Mouse (Mus musculus) kidney, adult 2 months (tissue): ENCODE results near the gene Mthfd2l. TPM values are rescaled to one million over a fixed set of nuclear protein-coding genes. Genes with fewer than 3 reads are reported as not detected.
A peak's percentile ranks its signal among the peaks of the same experiment; 100 is the strongest.

Source experiments
- DNase-seq: peaks from one replicate; pipeline ENCODE4 v3.0.0; 2021
- H3K27ac ChIP-seq: fragments of 200-500 bp; 2 replicates; pipeline ENCODE4 v1.5.1; 2012; ENCODE audit warnings: low read depth, low read length, control low read depth, inconsistent platforms; ENCODE audit not compliant: insufficient read depth
- H3K27me3 ChIP-seq: fragments of 200-500 bp; replicated peaks from 2 replicates; pipeline ENCODE4 v1.6.1; 2012; ENCODE audit warnings: mild to moderate bottlenecking, moderate library complexity, low read length, inconsistent platforms; ENCODE audit not compliant: control insufficient read depth, insufficient read depth
- H3K36me3 ChIP-seq: fragments of 200-500 bp; 2 replicates; pipeline ENCODE4 v1.6.1; 2012; ENCODE audit warnings: mild to moderate bottlenecking, moderate library complexity, low read length, inconsistent platforms; ENCODE audit not compliant: control insufficient read depth, insufficient read depth
- H3K4me1 ChIP-seq: fragments of 200-500 bp; 2 replicates; pipeline ENCODE4 v1.6.1; 2011; ENCODE audit warnings: low read length; ENCODE audit not compliant: control insufficient read depth, insufficient read depth
- H3K4me3 ChIP-seq: fragments of 200-500 bp; 2 replicates; pipeline ENCODE4 v1.5.1; 2011; ENCODE audit warnings: mild to moderate bottlenecking, low read depth, low read length, control low read depth; ENCODE audit not compliant: insufficient read depth
- CTCF ChIP-seq: fragments of 200-500 bp; conservative IDR thresholded peaks from 2 replicates; pipeline ENCODE4 v1.5.1; 2011; ENCODE audit warnings: low read depth, mild to moderate bottlenecking, control low read depth, low read length, moderate library complexity, mixed read lengths; ENCODE audit not compliant: insufficient read depth, insufficient read length
- POLR2A ChIP-seq: fragments of 200-500 bp; IDR thresholded peaks from one replicate; pipeline ENCODE4 v1.6.1; 2011; ENCODE audit warnings: low read depth, low read length, control low read depth
- WGBS: fragments of 180-500 bp; shearing (Covaris S2); methylation state at CpG from one replicate; pipeline ENCODE4 v1.1.7; 2018; 5-methylcytosine and 5-hydroxymethylcytosine counted together
- polyA plus RNA-seq: library from polyadenylated mRNA; depleted of rRNA; stranded (reverse); fragments of >200 nt; gene quantifications from 2 replicates; pipeline ENCODE4 v1.2.3, GENCODE M21; 2012

Mthfd2l gene
- polyA plus RNA-seq, 1 experiment: 23.4 TPM

- Histone ChIP-seq H3K27me3 (no peaks in the 10 kb centered on the region), H3K4me1 (no peaks in the 10 kb centered on the region), H3K27ac (no peak overlapping the region), H3K4me3 (no peak overlapping the region), H3K36me3 (no peaks in the 10 kb centered on the region)
- TF ChIP-seq CTCF (peak; percentile 33; the same call in 1 of the 2 replicates), POLR2A (no peak)
- 26% methylated on average over 2 of the region's 2 CpGs for WGBS
- DNase-seq: peak; percentile 78
Observed at GRCm38 (mm10) chr5:90951475-90951874, 20.6 kb downstream of the Mthfd2l start.

DNA sequence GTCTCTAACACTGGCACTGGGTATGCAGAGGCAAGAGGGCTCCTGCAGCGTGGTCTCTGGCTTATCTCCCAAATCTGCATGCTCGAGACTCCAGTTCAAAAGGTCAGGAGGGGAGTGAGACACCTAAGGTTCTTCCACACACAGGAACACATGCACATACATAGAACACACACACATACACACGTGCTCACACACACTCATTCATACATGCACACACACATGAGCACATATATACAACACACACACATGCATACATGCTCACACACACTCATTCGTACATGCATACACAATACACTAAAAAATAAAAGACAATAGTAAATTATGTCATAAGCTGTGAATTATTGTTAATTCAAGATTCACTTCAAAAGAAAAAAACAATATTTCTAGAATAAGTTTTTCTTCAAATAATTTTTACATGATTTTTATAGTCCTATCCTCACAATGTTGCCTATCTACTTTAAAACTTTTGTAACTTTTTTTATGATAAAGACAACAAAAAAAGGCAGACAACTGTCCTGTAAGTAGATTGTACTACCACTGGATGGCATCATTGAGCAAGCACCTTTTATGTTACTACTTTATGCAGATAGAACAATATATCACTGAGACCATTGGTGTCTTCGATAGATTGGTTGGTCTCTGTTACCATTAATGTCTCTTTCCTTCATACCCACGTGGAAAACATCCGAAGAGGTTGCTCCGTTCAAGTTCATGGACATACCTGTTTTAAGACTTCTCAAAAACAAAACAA lies 22.0 kb downstream of the Mthfd2l start:
- Histone ChIP-seq H3K27ac (no peak overlapping the region), H3K36me3 (no peaks in the 10 kb centered on the region), H3K27me3 (no peaks in the 10 kb centered on the region), H3K4me3 (no peak overlapping the region), H3K4me1 (no peaks in the 10 kb centered on the region)
- 79% methylated on average over 8 of the region's 8 CpGs for WGBS
- 0 out of 2 replicates have a peak, but pooled peaks have one; percentile 13 for TF ChIP-seq CTCF
- TF ChIP-seq POLR2A: no peak
- DNase-seq: no peak

GRCm38 (mm10) chr5:90964316-90964715 lies 33.4 kb downstream of the Mthfd2l start:
- Histone ChIP-seq H3K27ac (no peak overlapping the region), H3K4me1 (no peaks in the 10 kb centered on the region), H3K27me3 (no peaks in the 10 kb centered on the region), H3K4me3 (no peak overlapping the region), H3K36me3 (no peaks in the 10 kb centered on the region)
- TF ChIP-seq POLR2A (no peak), CTCF (peak; percentile 83)
- 75% methylated on average over 4 of the region's 4 CpGs for WGBS
- DNase-seq: peak; percentile 19

DNA sequence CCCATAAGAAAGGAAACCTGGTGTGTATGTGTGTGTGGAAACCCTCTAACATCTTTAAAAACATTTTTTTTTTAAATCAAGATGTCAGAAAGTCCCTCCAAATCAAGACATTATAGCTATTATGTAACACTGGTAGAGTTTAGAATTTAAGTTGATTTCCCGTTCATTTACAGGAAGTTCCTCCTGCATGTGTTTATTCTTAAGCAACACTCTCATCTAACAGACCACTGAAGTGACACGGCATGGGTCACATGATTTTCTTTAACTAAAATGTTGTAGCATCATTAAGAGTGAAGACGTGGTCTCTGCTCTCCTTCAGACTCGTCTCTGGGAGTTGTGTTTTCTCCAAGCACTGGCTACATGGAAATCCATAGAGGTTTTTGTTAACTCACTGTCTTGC lies 33.8 kb downstream of the Mthfd2l start:
- DNase-seq: no peak
- Histone ChIP-seq H3K27ac (no peak overlapping the region), H3K4me1 (no peaks in the 10 kb centered on the region), H3K36me3 (no peaks in the 10 kb centered on the region), H3K27me3 (no peaks in the 10 kb centered on the region), H3K4me3 (no peak overlapping the region)
- 84% methylated on average over 4 of the region's 4 CpGs for WGBS
- no peak for TF ChIP-seq POLR2A
- no peak for TF ChIP-seq CTCF

GRCm38 (mm10) chr5:90965386-90965785 lies 34.5 kb downstream of the Mthfd2l start:
- WGBS: 71% methylated on average over 4 of the region's 4 CpGs
- TF ChIP-seq CTCF (no peak), POLR2A (no peak)

GRCm38 (mm10) chr5:90977244-90977643 lies 46.3 kb downstream of the Mthfd2l start:
- Histone ChIP-seq H3K27me3 (no peaks in the 10 kb centered on the region), H3K27ac (no peak overlapping the region), H3K36me3 (no peaks in the 10 kb centered on the region), H3K4me1 (no peaks in the 10 kb centered on the region), H3K4me3 (no peak overlapping the region)
- 83% methylated on average over 4 of the region's 4 CpGs for WGBS
- peak; percentile 73 for DNase-seq
- TF ChIP-seq POLR2A (no peak), CTCF (peak; percentile 54)

More at GRCm38 (mm10) chr5:90965386-90965785, 34.5 kb downstream of the Mthfd2l start:
- H3K36me3 ChIP-seq: no peaks in the 10 kb centered on the region
- H3K27me3 ChIP-seq: no peaks in the 10 kb centered on the region
- no peak overlapping the region for H3K27ac ChIP-seq
- no peak for DNase-seq
- H3K4me3 ChIP-seq: no peak overlapping the region
- no peaks in the 10 kb centered on the region for H3K4me1 ChIP-seq

- no peaks in the 10 kb centered on the region for H3K36me3 ChIP-seq
- no peak overlapping the region for H3K4me3 ChIP-seq
- H3K27me3 ChIP-seq: no peaks in the 10 kb centered on the region
- no peaks in the 10 kb centered on the region for H3K4me1 ChIP-seq
- 84% methylated on average over 7 of the region's 7 CpGs for WGBS
- TF ChIP-seq CTCF: no peak
- no peak for TF ChIP-seq POLR2A
- no peak overlapping the region for H3K27ac ChIP-seq
- no peak for DNase-seq
Observed at GRCm38 (mm10) chr5:90980297-90980696, 49.4 kb downstream of the Mthfd2l start.
